Mouse (Mus musculus): Measurements from ENCODE around the gene Depdc1b.
A peak's percentile ranks its signal among the peaks of the same experiment; 100 is the strongest.

The Depdc1b gene

GRCm38 (mm10) chr13:108298241-108298640 lies 17.9 kb upstream of the Depdc1b start:
- DNase-seq (ENCODE audit: low read depth, low spot score): no peak
- H3K36me3 ChIP-seq (ENCODE audit: control insufficient read depth, insufficient read depth, low read length, poor library complexity, severe bottlenecking): no peaks in the 10 kb centered on the region

DNA sequence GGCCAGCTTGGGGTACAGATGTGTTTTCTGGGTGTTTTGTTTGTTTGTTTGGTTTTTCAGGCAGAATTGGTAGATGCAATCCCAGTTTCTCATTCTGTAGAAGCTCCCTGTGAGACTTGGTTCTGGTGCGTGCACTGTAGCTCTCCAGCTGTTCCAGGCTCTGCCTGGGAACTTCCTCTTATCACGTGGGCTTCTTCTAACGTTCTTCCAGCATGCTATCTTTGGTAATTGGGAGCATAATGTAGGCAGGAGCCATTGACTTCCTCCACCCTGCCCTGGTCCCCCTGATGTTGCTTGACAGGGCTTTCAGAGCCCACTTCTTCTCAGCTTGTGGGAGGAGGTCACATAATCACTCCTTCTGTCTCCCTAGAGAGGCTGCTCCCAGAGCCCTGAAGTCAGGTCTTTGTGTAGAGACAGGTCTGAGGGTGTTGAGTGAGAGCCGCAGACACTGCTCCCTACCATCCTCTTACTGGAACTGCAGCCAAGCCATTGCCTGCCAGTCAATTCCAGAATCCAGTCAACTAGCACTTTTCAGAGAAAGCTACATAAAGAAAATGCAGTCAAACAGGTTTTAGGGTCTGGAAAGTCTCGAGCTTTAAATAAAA lies 15.7 kb upstream of the Depdc1b start:
- DNase-seq (ENCODE audit: low read depth, low spot score): no peak
- Histone ChIP-seq H3K27me3 (ENCODE audit: control insufficient read depth, insufficient read depth, low read length, poor library complexity, severe bottlenecking) (no peaks in the 10 kb centered on the region), H3K36me3 (ENCODE audit: control insufficient read depth, insufficient read depth, low read length, poor library complexity, severe bottlenecking) (no peaks in the 10 kb centered on the region)

More at GRCm38 (mm10) chr13:108298241-108298640, 17.9 kb upstream of the Depdc1b start:
- H3K27me3 ChIP-seq (ENCODE audit: control insufficient read depth, insufficient read depth, low read length, poor library complexity, severe bottlenecking): no peaks in the 10 kb centered on the region

DNA sequence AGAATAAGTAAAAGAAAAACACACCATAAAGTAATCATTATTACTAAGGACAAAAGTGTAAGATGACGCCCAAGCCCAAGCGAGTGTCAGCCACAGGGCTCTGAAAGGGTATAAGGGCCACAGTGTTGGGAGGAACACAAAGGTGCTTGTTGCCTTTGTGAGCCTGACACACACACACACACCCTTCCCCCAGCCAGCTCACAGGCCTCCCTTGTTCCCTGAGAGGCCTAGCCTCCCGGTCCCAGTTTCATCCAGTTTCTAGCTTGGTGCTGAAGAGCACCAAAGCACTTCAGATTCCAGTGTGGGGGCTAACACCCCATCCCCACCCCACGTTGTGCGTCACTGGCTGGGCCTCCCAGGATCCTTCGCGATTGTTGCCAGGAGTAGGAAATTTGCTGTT lies 14.7 kb upstream of the Depdc1b start:
- Histone ChIP-seq H3K36me3 (ENCODE audit: control insufficient read depth, insufficient read depth, low read length, poor library complexity, severe bottlenecking) (no peaks in the 10 kb centered on the region), H3K27me3 (ENCODE audit: control insufficient read depth, insufficient read depth, low read length, poor library complexity, severe bottlenecking) (no peaks in the 10 kb centered on the region)
- no peak for DNase-seq (ENCODE audit: low read depth, low spot score)

- Histone ChIP-seq H3K27me3 (ENCODE audit: control insufficient read depth, insufficient read depth, low read length, poor library complexity, severe bottlenecking) (no peaks in the 10 kb centered on the region), H3K36me3 (ENCODE audit: control insufficient read depth, insufficient read depth, low read length, poor library complexity, severe bottlenecking) (no peaks in the 10 kb centered on the region)
- DNase-seq (ENCODE audit: low read depth, low spot score): no peak
Observed at GRCm38 (mm10) chr13:108302957-108303675, 13.0 kb upstream of the Depdc1b start.

DNA sequence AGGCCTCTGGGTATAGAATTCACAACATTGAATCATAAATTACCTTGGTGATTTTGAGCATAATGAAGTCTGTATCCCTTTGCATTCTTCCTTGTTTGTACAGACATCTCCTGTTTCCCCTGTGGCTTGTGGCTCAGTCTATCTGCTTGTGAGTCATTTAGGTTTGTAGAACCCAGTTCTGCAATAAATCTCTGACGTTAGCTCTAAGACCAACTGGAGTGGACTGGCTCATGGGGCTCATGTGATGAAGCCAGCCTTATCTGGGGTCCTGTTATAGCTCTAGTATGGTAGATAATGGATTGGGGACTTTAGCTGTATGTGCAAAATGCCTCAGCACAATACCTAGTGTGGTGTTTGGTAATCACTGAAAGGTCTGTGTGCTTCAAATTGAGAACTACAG lies 12.3 kb upstream of the Depdc1b start:
- DNase-seq (ENCODE audit: low read depth, low spot score): no peak
- H3K36me3 ChIP-seq (ENCODE audit: control insufficient read depth, insufficient read depth, low read length, poor library complexity, severe bottlenecking): no peaks in the 10 kb centered on the region
- H3K27me3 ChIP-seq (ENCODE audit: control insufficient read depth, insufficient read depth, low read length, poor library complexity, severe bottlenecking): no peaks in the 10 kb centered on the region

GRCm38 (mm10) chr13:108304680-108305079 lies 11.5 kb upstream of the Depdc1b start:
- DNase-seq (ENCODE audit: low read depth, low spot score): no peak
- no peaks in the 10 kb centered on the region for H3K27me3 ChIP-seq (ENCODE audit: control insufficient read depth, insufficient read depth, low read length, poor library complexity, severe bottlenecking)

GRCm38 (mm10) chr13:108316487-108316903 lies 363 bp downstream of the Depdc1b start:
- peak; percentile 35 for DNase-seq (ENCODE audit: low read depth, low spot score)
- Histone ChIP-seq H3K27me3 (ENCODE audit: control insufficient read depth, insufficient read depth, low read length, poor library complexity, severe bottlenecking) (no peaks in the 10 kb centered on the region), H3K36me3 (ENCODE audit: control insufficient read depth, insufficient read depth, low read length, poor library complexity, severe bottlenecking) (no peaks in the 10 kb centered on the region)

More at GRCm38 (mm10) chr13:108304680-108305079, 11.5 kb upstream of the Depdc1b start:
- H3K36me3 ChIP-seq (ENCODE audit: control insufficient read depth, insufficient read depth, low read length, poor library complexity, severe bottlenecking): no peaks in the 10 kb centered on the region

DNA sequence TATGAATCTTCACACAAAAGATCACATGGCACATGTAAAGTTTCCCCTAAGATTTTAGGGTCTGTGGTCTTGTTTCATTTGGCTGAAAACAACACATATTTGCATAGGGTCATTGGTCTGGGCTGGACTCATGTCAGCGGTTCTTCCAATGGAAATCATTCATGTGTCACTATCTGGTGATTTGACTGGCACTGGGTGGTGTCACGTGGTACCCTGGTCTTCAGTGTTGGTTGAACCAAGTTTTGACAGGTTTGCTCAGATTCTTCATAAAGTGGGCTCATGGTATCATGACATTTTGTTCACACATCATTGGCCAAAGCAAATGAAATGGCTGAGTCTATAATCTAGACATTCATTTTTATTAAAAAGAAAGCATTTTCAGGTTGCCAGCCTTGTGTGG lies 1.3 kb downstream of the Depdc1b start:
- Histone ChIP-seq H3K27me3 (ENCODE audit: control insufficient read depth, insufficient read depth, low read length, poor library complexity, severe bottlenecking) (no peaks in the 10 kb centered on the region), H3K36me3 (ENCODE audit: control insufficient read depth, insufficient read depth, low read length, poor library complexity, severe bottlenecking) (no peaks in the 10 kb centered on the region)
- no peak for DNase-seq (ENCODE audit: low read depth, low spot score)

- Histone ChIP-seq H3K36me3 (ENCODE audit: control insufficient read depth, insufficient read depth, low read length, poor library complexity, severe bottlenecking) (no peaks in the 10 kb centered on the region), H3K27me3 (ENCODE audit: control insufficient read depth, insufficient read depth, low read length, poor library complexity, severe bottlenecking) (no peaks in the 10 kb centered on the region)
- no peak for DNase-seq (ENCODE audit: low read depth, low spot score)
Observed at GRCm38 (mm10) chr13:108319028-108319427, 2.9 kb downstream of the Depdc1b start.

DNA sequence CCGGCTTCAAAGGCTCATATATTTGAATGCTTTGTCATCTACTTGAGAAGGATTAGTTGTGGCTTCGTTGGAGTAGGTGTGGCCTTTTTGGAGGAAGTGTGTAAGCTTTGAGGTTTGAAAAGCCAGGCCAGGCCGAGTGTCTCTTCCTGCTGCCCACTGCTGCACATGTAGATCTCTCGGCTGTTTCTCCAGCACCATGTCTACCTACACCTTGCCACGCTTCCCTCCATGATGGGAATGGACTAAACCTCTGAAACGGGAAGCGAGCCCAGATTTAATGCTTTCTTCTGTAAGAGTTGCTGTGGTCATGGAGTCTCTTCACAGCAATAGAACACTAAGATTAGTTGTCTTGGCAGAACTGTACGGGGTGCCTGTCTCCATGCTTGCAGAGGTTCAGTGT lies 4.1 kb downstream of the Depdc1b start:
- Histone ChIP-seq H3K27me3 (ENCODE audit: control insufficient read depth, insufficient read depth, low read length, poor library complexity, severe bottlenecking) (no peaks in the 10 kb centered on the region), H3K36me3 (ENCODE audit: control insufficient read depth, insufficient read depth, low read length, poor library complexity, severe bottlenecking) (no peaks in the 10 kb centered on the region)
- no peak for DNase-seq (ENCODE audit: low read depth, low spot score)

DNA sequence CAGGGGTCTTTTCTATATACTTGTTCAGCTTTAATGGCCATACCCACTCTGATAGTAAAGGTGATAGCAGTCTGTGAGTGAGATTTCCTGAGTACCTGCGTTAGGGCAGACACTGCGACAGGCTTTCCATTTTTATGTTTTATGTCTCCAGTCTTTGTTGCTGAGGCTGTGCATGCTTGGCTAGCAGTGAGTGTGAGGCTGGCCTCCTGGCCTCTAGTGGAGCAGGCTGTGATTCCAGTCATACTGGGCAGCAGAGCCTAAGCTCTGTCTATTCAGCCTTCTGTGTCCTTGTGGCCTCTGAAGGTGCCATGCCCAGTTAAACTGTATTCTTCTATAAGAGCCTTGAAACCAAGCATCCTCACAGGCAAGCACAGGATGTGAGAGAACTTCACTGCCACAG lies 6.3 kb downstream of the Depdc1b start:
- DNase-seq (ENCODE audit: low read depth, low spot score): no peak
- Histone ChIP-seq H3K36me3 (ENCODE audit: control insufficient read depth, insufficient read depth, low read length, poor library complexity, severe bottlenecking) (no peaks in the 10 kb centered on the region), H3K27me3 (ENCODE audit: control insufficient read depth, insufficient read depth, low read length, poor library complexity, severe bottlenecking) (no peaks in the 10 kb centered on the region)

GRCm38 (mm10) chr13:108323317-108323716 lies 7.2 kb downstream of the Depdc1b start:
- Histone ChIP-seq H3K36me3 (ENCODE audit: control insufficient read depth, insufficient read depth, low read length, poor library complexity, severe bottlenecking) (no peaks in the 10 kb centered on the region), H3K27me3 (ENCODE audit: control insufficient read depth, insufficient read depth, low read length, poor library complexity, severe bottlenecking) (no peaks in the 10 kb centered on the region)
- no peak for DNase-seq (ENCODE audit: low read depth, low spot score)

- Histone ChIP-seq H3K36me3 (ENCODE audit: control insufficient read depth, insufficient read depth, low read length, poor library complexity, severe bottlenecking) (no peaks in the 10 kb centered on the region), H3K27me3 (ENCODE audit: control insufficient read depth, insufficient read depth, low read length, poor library complexity, severe bottlenecking) (no peaks in the 10 kb centered on the region)
- no peak for DNase-seq (ENCODE audit: low read depth, low spot score)
Observed at GRCm38 (mm10) chr13:108323866-108324829, 8.0 kb downstream of the Depdc1b start.

- DNase-seq (ENCODE audit: low read depth, low spot score): no peak
- no peaks in the 10 kb centered on the region for H3K36me3 ChIP-seq (ENCODE audit: control insufficient read depth, insufficient read depth, low read length, poor library complexity, severe bottlenecking)
Observed at GRCm38 (mm10) chr13:108325871-108326270, 9.7 kb downstream of the Depdc1b start.

DNA sequence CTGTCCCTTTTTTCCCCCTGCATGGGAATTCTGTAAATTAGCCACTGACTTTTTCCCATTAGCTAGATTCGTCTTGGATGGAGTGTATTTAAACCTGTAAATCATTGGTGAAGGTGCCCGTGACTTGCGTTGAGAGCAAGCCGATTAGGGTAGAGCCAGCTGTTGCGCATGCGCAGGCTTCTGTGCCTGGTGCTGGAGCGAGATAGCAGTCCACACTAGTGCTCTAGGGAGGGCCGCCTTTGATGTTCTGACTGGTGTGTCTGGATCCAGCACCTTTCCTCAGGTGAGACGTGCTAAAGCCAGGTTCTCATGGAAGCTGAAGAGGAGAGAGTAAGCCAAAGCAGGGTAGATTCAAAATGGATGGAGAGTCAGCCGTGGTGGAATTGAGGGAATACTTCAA lies 10.2 kb downstream of the Depdc1b start:
- H3K36me3 ChIP-seq (ENCODE audit: control insufficient read depth, insufficient read depth, low read length, poor library complexity, severe bottlenecking): no peaks in the 10 kb centered on the region
- no peaks in the 10 kb centered on the region for H3K27me3 ChIP-seq (ENCODE audit: control insufficient read depth, insufficient read depth, low read length, poor library complexity, severe bottlenecking)
- no peak for DNase-seq (ENCODE audit: low read depth, low spot score)

More at GRCm38 (mm10) chr13:108325871-108326270, 9.7 kb downstream of the Depdc1b start:
- H3K27me3 ChIP-seq (ENCODE audit: control insufficient read depth, insufficient read depth, low read length, poor library complexity, severe bottlenecking): no peaks in the 10 kb centered on the region
